Mouse (Mus musculus) embryonic facial prominence, embryonic 15.5 days (tissue): ENCODE measurements around the gene Abcf2. TPM values are rescaled to one million over a fixed set of nuclear protein-coding genes. Genes with fewer than 3 reads are reported as not detected.

Experiments used
- ATAC-seq: fragments of 200-750 bp; cut with Nextera tagmentation; 2 replicates; pipeline ENCODE4 v1.8.0; 2017; ENCODE audit warnings: low read depth, moderate TSS enrichment; ENCODE audit not compliant: insufficient number of reproducible peaks, low FRiP score, low TSS enrichment
- H3K27ac ChIP-seq: fragments of 300-500 bp; sonication (generic); replicated peaks from 2 replicates; pipeline ENCODE4 v1.5.1; 2015; ENCODE audit warnings: mild to moderate bottlenecking, inconsistent platforms
- H3K27me3 ChIP-seq: fragments of 300-500 bp; sonication (generic); 2 replicates; pipeline ENCODE4 v1.6.1; 2015; ENCODE audit warnings: inconsistent platforms
- H3K36me3 ChIP-seq: fragments of 300-500 bp; sonication (generic); 2 replicates; pipeline ENCODE4 v1.6.1; 2015; ENCODE audit warnings: mild to moderate bottlenecking, inconsistent platforms
- H3K4me1 ChIP-seq: fragments of 300-500 bp; sonication (generic); 2 replicates; pipeline ENCODE4 v1.6.1; 2015; ENCODE audit warnings: inconsistent platforms
- H3K4me2 ChIP-seq: fragments of 300-500 bp; sonication (generic); replicated peaks from 2 replicates; pipeline ENCODE4 v1.6.1; 2015; ENCODE audit warnings: mild to moderate bottlenecking, inconsistent platforms
- H3K4me3 ChIP-seq: fragments of 300-500 bp; sonication (generic); replicated peaks from 2 replicates; pipeline ENCODE4 v1.5.1; 2015; ENCODE audit warnings: mild to moderate bottlenecking, inconsistent platforms
- H3K9ac ChIP-seq: fragments of 300-500 bp; sonication (generic); 2 replicates; pipeline ENCODE4 v1.6.1; 2015; ENCODE audit warnings: inconsistent platforms
- H3K9me3 ChIP-seq: fragments of 300-500 bp; sonication (generic); replicated peaks from 2 replicates; pipeline ENCODE4 v1.6.1; 2016; ENCODE audit warnings: inconsistent platforms
- WGBS: fragments of 180-500 bp; shearing (Covaris S2); methylation state at CpG from one replicate; pipeline ENCODE4 v1.1.7; 2015; 5-methylcytosine and 5-hydroxymethylcytosine counted together
- polyA plus RNA-seq: library from polyadenylated mRNA; unstranded; fragments of >200 nt; fragmentation: Nextera tagmentation; extraction: Ambion mirVana; gene quantifications from 2 replicates; pipeline ENCODE4 v1.2.1, GENCODE M21; 2015

Abcf2 gene
- polyA plus RNA-seq, 1 experiment from 2014 or later = 93.7 TPM

DNA sequence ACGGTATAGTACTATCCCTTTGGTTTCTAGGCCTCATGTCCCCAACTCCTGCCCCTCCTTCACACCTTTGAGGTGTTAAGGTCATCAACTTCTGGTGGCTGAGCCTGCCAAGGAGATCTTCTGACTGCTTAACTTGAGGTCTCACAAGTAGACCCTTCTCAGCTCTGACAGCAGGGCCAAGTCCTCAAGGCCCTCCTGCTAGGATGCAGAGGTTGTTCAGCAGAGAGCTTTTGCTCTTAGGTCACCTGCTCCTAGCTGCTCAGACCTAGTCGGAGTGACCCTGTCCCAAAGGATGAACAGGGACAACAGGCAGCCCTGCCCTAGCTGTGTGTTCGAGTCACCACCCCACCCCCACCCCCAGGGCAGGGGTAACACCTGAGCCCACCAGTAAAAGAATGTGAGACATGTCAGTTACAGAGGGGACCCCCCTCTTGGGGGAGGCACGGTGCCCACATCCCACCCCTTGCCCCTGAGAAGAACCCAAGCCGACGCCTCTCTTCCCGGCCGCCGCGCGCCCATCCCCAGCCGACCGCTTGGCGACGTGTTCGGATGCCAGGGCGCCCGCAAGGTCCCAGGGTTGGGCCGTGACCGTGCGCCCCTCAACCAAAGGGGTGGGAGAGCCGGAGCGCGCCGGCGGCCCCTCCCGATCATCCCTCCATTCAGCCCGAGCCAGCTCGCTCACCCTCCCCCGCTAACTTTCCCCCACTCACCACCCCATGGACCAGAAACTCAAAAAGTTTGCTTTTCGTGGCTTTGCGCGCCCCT lies 24.0 kb upstream of the Abcf2 start:
- no peaks in the 10 kb centered on the region for H3K36me3 ChIP-seq
- H3K9ac ChIP-seq = peak overlapping the region; percentile 78
- H3K4me1 ChIP-seq = peaks cover 79% of the 10 kb centered on the region
- H3K4me3 ChIP-seq = peak overlapping the region; percentile 68
- H3K27me3 ChIP-seq = no peaks in the 10 kb centered on the region
- WGBS = 2% methylated on average over 33 of the region's 33 CpGs
- peak overlapping the region; percentile 92 for H3K4me2 ChIP-seq
- H3K27ac ChIP-seq = peak overlapping the region; percentile 99
- no peaks in the 10 kb centered on the region for H3K9me3 ChIP-seq
- peak; percentile 12 for ATAC-seq

GRCm38 (mm10) chr5:24600236-24600635 lies 23.0 kb upstream of the Abcf2 start:
- H3K9me3 ChIP-seq = no peaks in the 10 kb centered on the region
- WGBS = 66% methylated on average over 2 of the region's 2 CpGs
- H3K27me3 ChIP-seq = no peaks in the 10 kb centered on the region
- ATAC-seq = no peak
- H3K27ac ChIP-seq = peak overlapping the region; percentile 99
- no peak overlapping the region for H3K9ac ChIP-seq
- H3K4me2 ChIP-seq = peak overlapping the region; percentile 92
- peak overlapping the region; percentile 68 for H3K4me3 ChIP-seq
- H3K36me3 ChIP-seq = peaks cover 9% of the 10 kb centered on the region
- H3K4me1 ChIP-seq = peaks cover 73% of the 10 kb centered on the region

- H3K4me3 ChIP-seq = peak overlapping the region; percentile 50
- H3K27me3 ChIP-seq = no peaks in the 10 kb centered on the region
- peaks cover 20% of the 10 kb centered on the region for H3K36me3 ChIP-seq
- WGBS = 12% methylated on average over 8 of the region's 8 CpGs
- peak overlapping the region; percentile 51; the same call in 1 of the 2 replicates for H3K9ac ChIP-seq
- H3K4me1 ChIP-seq = peaks cover 68% of the 10 kb centered on the region
- no peak for ATAC-seq
- peak overlapping the region; percentile 95 for H3K4me2 ChIP-seq
- H3K27ac ChIP-seq = no peak overlapping the region
- no peaks in the 10 kb centered on the region for H3K9me3 ChIP-seq
Observed at GRCm38 (mm10) chr5:24599137-24599536, 21.9 kb upstream of the Abcf2 start.

GRCm38 (mm10) chr5:24598570-24599006 lies 21.3 kb upstream of the Abcf2 start:
- ATAC-seq = no peak
- H3K27ac ChIP-seq = no peak overlapping the region
- WGBS = 0% methylated on average over 37 of the region's 41 CpGs
- no peaks in the 10 kb centered on the region for H3K27me3 ChIP-seq
- no peaks in the 10 kb centered on the region for H3K9me3 ChIP-seq
- H3K9ac ChIP-seq = peak overlapping the region; percentile 51
- peaks cover 63% of the 10 kb centered on the region for H3K4me1 ChIP-seq
- H3K36me3 ChIP-seq = peaks cover 25% of the 10 kb centered on the region
- H3K4me3 ChIP-seq = peak overlapping the region; percentile 50
- peak overlapping the region; percentile 95 for H3K4me2 ChIP-seq

GRCm38 (mm10) chr5:24597901-24598569 lies 20.8 kb upstream of the Abcf2 start:
- no peak overlapping the region for H3K27ac ChIP-seq
- peak overlapping the region; percentile 51 for H3K9ac ChIP-seq
- no peaks in the 10 kb centered on the region for H3K9me3 ChIP-seq
- no peaks in the 10 kb centered on the region for H3K27me3 ChIP-seq
- H3K36me3 ChIP-seq = peaks cover 31% of the 10 kb centered on the region
- peaks cover 57% of the 10 kb centered on the region for H3K4me1 ChIP-seq
- H3K4me3 ChIP-seq = peak overlapping the region; percentile 50
- WGBS = 22% methylated on average over 15 of the region's 15 CpGs
- peak overlapping the region; percentile 95 for H3K4me2 ChIP-seq
- ATAC-seq = no peak

- H3K27ac ChIP-seq = peak overlapping the region; percentile 44; the same call in 1 of the 2 replicates
- H3K9me3 ChIP-seq = no peaks in the 10 kb centered on the region
- peaks cover 50% of the 10 kb centered on the region for H3K4me1 ChIP-seq
- no peak overlapping the region for H3K9ac ChIP-seq
- 68% methylated on average over 2 of the region's 2 CpGs for WGBS
- no peaks in the 10 kb centered on the region for H3K27me3 ChIP-seq
- H3K36me3 ChIP-seq = peaks cover 38% of the 10 kb centered on the region
- H3K4me3 ChIP-seq = no peak overlapping the region
- ATAC-seq = no peak
- no peak overlapping the region for H3K4me2 ChIP-seq
Observed at GRCm38 (mm10) chr5:24597221-24597728, 20.0 kb upstream of the Abcf2 start.

- Histone ChIP-seq H3K27ac (peak overlapping the region; percentile 44; the same call in 1 of the 2 replicates), H3K4me2 (no peak overlapping the region), H3K9ac (no peak overlapping the region), H3K36me3 (peaks cover 44% of the 10 kb centered on the region), H3K4me1 (peaks cover 52% of the 10 kb centered on the region), H3K27me3 (no peaks in the 10 kb centered on the region), H3K4me3 (no peak overlapping the region), H3K9me3 (no peaks in the 10 kb centered on the region)
- no peak for ATAC-seq
- WGBS = 20% methylated on average over 11 of the region's 11 CpGs
Observed at GRCm38 (mm10) chr5:24596519-24597171, 19.4 kb upstream of the Abcf2 start.

DNA sequence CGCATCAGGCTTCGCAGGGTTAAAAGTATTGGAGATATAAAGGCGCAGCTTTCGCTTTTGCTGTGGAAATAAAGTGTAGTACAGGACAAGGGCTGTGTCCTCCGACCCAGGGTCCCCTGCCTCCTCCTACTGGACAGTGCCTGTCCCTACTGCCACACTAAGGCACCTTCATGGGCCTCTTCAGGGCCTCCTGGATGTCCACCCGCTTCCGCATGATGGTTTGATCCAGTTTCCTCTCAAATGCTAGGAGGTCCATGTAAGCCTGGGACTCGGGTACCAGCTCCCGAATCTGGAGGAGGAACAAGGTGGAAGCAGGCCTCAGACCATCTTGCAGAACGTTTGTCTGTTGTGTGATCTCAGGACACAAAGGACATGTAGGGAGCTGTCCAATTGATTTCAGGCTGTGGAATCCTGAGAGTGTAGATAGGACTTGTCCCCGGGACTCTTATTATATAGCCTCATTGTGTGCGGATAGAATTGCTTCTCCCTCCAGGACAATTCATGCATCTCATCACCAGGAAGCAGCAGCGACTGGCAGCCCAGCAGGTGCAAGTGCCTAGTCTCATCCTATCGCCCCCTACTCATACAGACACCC lies 18.6 kb upstream of the Abcf2 start:
- no peak overlapping the region for H3K4me3 ChIP-seq
- H3K9ac ChIP-seq = no peak overlapping the region
- H3K27me3 ChIP-seq = no peaks in the 10 kb centered on the region
- ATAC-seq = no peak
- H3K9me3 ChIP-seq = no peaks in the 10 kb centered on the region
- H3K36me3 ChIP-seq = peaks cover 52% of the 10 kb centered on the region
- 67% methylated on average over 14 of the region's 14 CpGs for WGBS
- no peak overlapping the region for H3K4me2 ChIP-seq
- no peak overlapping the region for H3K27ac ChIP-seq
- peaks cover 54% of the 10 kb centered on the region for H3K4me1 ChIP-seq

GRCm38 (mm10) chr5:24595261-24595660 lies 18.0 kb upstream of the Abcf2 start:
- Histone ChIP-seq H3K9ac (no peak overlapping the region), H3K4me1 (peaks cover 47% of the 10 kb centered on the region), H3K9me3 (no peaks in the 10 kb centered on the region), H3K4me2 (no peak overlapping the region), H3K4me3 (no peak overlapping the region), H3K36me3 (peaks cover 58% of the 10 kb centered on the region), H3K27me3 (no peaks in the 10 kb centered on the region), H3K27ac (no peak overlapping the region)
- 85% methylated on average over 5 of the region's 5 CpGs for WGBS
- ATAC-seq = no peak

DNA sequence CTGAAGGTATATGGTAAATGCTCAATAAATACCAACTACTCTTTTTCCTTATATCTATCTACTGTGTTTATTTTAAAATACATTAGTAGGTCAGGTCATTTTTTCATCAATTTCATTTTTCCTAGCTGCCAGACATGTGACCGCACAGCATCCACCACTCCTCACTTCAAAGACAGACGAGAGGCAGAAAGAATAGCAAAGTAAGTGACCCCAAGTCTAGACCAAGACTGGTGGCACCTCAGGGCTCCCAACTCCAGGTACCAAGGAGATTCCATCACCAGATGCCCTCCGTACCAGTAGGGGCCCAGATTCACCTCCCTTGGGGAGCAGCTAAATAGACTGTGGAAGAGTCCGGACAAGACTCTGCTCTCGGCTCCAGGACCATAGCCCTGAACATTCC lies 17.1 kb upstream of the Abcf2 start:
- H3K36me3 ChIP-seq = peaks cover 66% of the 10 kb centered on the region
- H3K27me3 ChIP-seq = no peaks in the 10 kb centered on the region
- no peak overlapping the region for H3K27ac ChIP-seq
- no peak overlapping the region for H3K4me2 ChIP-seq
- 89% methylated on average over 5 of the region's 5 CpGs for WGBS
- H3K9me3 ChIP-seq = no peaks in the 10 kb centered on the region
- ATAC-seq = no peak
- peaks cover 42% of the 10 kb centered on the region for H3K4me1 ChIP-seq
- H3K9ac ChIP-seq = no peak overlapping the region
- no peak overlapping the region for H3K4me3 ChIP-seq

GRCm38 (mm10) chr5:24593928-24594327 lies 16.7 kb upstream of the Abcf2 start:
- Histone ChIP-seq H3K9me3 (no peaks in the 10 kb centered on the region), H3K4me2 (no peak overlapping the region), H3K4me3 (no peak overlapping the region), H3K36me3 (peaks cover 71% of the 10 kb centered on the region), H3K4me1 (peaks cover 38% of the 10 kb centered on the region), H3K9ac (no peak overlapping the region), H3K27ac (no peak overlapping the region), H3K27me3 (no peaks in the 10 kb centered on the region)
- ATAC-seq = no peak
- 73% methylated on average over 10 of the region's 10 CpGs for WGBS
